Mouse (Mus musculus) gonadal fat pad, adult 2 months (tissue): ENCODE data around the gene Nfib. TPM values are rescaled to one million over a fixed set of nuclear protein-coding genes. Genes with fewer than 3 reads are reported as not detected.
A peak's percentile ranks its signal among the peaks of the same experiment; 100 is the strongest.

ENCODE experiments used
- DNase-seq: peaks from one replicate; pipeline ENCODE4 v3.0.0-alpha.2; 2012; ENCODE audit warnings: low read depth
- polyA plus RNA-seq: library from polyadenylated mRNA; depleted of rRNA; stranded (reverse); fragments of >200 nt; gene quantifications from 2 replicates; pipeline ENCODE4 v1.2.3, GENCODE M21; 2012

Gene Nfib
- polyA plus RNA-seq, 1 experiment, result 26.3 TPM

DNA sequence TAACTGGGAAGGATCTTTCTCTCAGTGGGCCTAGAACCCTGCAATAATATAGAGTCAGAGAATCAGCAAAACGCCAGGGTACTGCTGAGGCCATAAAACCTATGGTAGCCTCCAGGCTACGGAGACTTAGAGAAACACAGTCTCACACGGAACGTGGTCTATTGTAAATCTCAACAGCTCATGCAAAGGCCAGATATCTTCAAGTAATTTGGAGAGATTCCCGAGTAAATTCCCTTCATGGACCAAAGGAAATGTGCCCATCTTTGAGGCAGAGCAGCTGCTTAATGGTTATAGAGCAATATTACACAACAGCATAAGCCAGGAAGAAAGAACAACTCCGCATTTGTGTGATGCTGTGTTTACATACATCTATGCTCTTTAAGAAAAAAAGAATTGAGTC is 341.6 kb downstream of the Nfib start:
- no peak for DNase-seq

GRCm38 (mm10) chr4:82362294-82362693 is 343.3 kb downstream of the Nfib start:
- DNase-seq, result no peak

- no peak for DNase-seq
These were observed 345.5 kb downstream of the Nfib start for GRCm38 (mm10) chr4:82360081-82360511.

- DNase-seq, result no peak
These were observed 346.4 kb downstream of the Nfib start for GRCm38 (mm10) chr4:82359110-82359509.

DNA sequence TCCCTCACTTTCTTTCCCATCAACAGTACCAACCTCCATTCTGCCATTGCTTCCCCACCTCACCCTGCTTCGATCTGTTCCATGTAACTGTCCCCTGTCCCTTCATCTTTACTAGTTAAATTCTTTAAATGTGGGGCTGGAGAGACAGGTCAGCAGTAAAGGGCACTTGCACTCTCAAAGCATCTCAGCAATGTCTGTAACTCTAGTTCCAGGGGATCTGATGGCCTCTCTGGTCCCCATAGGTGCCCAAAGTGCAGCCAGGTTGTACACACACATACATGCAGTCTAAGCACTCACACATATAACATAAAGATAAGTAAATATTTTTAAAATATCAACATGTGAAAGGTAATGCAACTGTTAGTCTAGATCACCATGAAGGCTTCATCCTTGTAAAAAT is 356.5 kb downstream of the Nfib start:
- DNase-seq, result no peak

GRCm38 (mm10) chr4:82344787-82345186 is 360.8 kb downstream of the Nfib start:
- DNase-seq, result no peak

DNA sequence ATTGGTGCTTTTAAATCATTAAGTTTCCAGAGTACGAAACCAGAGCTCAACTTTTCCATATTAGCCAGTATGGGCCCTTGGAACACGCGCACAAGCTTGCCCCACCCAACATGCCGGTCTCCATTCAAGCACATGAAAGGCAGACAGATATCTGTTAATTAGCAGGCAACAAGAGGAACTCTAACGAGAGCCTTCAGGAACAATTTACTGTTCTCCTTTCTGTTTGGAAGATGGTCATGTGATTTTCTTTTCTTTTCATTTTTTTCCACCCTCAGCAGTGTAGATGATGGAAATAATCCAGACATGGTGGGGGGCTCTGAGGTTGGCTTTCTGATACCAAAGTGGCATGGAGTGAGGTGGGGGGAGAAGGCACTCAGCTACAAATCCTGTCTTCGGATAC is 361.3 kb downstream of the Nfib start:
- DNase-seq, result no peak

DNA sequence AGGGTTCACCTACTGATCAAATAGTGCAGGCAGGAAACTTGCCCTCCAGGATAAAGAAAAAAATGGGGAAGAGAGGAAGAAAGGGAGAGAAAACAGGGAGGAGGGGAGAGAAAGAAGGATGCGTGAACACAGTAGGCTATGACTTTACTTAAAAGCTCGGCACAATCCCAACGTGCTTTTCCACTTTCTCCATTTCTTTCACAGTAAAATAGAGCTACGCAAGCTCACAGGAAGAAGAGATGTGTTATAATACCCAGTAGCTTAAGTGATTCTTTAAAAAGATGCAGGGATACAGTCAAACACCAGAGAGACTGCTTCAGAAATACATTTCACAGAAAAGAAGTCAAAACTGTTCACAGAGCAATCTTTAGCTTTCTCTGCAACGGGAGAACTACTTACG is 366.6 kb downstream of the Nfib start:
- DNase-seq, result no peak

GRCm38 (mm10) chr4:82338481-82338880 is 367.1 kb downstream of the Nfib start:
- peak; percentile 86 for DNase-seq

GRCm38 (mm10) chr4:82336951-82337381 is 368.6 kb downstream of the Nfib start:
- no peak for DNase-seq

DNA sequence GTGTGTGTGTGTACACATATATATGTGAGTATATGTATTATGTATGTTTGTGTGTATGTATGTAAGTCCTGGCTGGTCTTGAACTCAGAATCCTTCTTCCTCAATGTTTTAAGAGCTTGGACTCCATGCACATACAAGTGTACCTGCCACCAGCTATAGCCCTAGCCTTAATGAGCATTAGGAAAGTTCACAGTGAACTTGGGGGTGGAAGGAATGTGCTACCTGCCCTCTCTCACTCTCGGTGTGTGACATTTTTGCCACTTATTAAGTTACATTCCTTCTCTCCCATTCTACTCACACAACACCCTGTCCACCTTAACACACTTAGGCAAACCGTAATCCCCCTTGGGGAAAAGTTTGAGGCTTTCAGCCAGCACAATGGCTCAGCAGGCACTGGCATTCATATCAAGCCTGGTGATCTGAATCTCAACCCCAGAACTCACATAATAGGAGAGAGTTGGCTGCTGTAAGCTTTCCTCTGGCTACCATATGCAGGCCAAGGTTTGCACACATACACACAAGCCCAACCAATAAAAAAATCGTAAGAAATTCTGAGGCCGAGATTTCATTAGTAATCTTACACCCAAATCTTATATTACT is 370.2 kb downstream of the Nfib start:
- peak; percentile 75 for DNase-seq

- no peak for DNase-seq
These were observed 372.1 kb downstream of the Nfib start for GRCm38 (mm10) chr4:82333413-82333812.

GRCm38 (mm10) chr4:82330095-82330494 is 375.5 kb downstream of the Nfib start:
- DNase-seq, result no peak

GRCm38 (mm10) chr4:82326140-82326529 is 379.4 kb downstream of the Nfib start:
- DNase-seq, result no peak

DNA sequence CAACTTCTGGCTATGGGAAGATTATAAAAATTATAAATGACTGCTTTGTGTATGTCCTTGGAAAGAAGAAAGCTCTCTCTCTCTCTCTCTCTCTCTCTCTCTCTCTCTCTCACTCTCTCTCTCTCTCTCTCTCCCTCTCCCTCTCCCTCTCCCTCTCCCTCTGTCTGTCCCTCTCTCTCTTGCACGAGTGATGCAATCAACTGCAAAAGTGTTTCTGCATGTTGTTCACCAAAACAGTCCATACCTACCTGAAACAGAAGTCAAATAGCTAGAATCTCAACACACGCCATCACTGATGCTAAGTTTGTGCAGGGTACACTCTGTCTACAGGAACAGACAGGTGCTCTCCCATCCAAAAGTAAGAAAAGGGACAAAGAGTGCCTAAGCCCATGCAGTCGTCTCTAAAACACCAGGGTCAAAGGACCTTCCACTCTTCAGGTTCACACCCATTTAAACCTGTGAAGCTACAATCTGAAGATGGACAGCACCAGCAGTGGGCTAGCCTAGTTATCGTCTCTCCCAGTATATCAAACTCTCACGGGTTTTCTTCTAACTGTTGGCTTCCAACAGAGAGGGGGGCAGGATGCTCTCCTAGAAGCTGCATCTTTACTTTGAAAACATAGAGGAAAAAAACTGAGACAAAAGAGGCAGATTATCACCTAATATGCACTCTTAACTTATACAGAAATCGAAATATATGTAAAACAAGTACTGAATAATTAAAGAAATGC is 380.0 kb downstream of the Nfib start:
- no peak for DNase-seq

DNA sequence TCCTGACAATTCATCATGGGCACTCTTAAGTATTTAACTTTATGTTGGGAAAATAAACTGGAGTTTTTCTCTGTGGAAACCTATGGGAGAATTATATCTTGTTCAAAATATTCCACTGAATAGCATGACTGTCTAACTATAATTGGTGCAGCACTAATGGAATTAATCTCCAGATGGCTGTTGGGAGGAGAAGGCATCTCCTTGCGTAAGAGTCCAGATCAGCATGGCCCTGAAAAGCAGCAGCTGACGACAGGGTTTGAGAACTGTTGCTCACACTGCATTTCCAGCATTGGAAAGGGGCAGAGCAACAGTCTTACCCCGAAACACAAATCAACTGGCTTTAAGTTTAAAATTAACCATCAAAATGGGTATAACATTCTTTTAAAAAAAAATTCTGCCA is 380.6 kb downstream of the Nfib start:
- DNase-seq, result no peak

- DNase-seq, result no peak
These were observed 384.5 kb downstream of the Nfib start for GRCm38 (mm10) chr4:82321008-82321407.

DNA sequence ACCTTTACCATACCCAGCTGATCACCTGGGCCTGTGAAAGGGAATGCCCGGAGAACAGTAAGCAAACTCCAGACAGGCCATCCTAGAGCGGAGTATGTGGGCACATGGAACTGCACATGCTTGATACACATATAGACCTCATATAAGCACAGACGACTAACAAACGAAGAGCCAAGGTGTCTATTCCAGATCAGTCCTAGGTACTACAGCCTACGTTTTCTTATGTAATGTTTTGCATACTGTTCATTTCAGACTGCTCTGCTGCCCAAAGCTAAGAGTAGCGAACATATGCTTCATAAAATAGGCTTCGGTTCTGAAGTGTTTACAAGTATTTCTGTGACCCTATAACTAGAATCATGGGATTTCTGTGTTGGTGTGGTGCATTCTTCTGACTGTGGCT is 386.2 kb downstream of the Nfib start:
- no peak for DNase-seq

GRCm38 (mm10) chr4:82316168-82316567 is 389.4 kb downstream of the Nfib start:
- no peak for DNase-seq

- DNase-seq, result no peak
These were observed 389.8 kb downstream of the Nfib start for GRCm38 (mm10) chr4:82315710-82316109.

- no peak for DNase-seq
These were observed 394.4 kb downstream of the Nfib start for GRCm38 (mm10) chr4:82310924-82311734.

DNA sequence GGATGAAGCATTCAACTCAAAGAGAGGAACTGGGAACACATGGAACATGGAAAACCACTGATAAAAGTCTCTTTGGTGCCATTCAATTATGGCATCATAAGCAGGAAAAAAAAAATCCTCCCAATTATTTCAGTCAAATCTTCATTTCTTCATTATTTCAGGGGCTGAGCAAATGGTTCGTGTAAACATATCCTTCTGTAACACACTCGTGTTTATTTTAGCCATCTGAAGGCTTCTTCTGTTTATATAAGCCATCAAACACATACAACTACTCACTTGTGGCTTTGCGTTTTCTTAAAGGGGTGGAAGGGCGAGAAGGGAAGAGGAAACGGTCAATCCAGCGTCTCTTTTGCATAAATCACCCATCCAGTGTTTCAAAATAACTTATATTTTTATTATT is 399.5 kb downstream of the Nfib start:
- DNase-seq, result no peak
